Mouse (Mus musculus): ENCODE measurements around the gene Mkrn2.

DNA sequence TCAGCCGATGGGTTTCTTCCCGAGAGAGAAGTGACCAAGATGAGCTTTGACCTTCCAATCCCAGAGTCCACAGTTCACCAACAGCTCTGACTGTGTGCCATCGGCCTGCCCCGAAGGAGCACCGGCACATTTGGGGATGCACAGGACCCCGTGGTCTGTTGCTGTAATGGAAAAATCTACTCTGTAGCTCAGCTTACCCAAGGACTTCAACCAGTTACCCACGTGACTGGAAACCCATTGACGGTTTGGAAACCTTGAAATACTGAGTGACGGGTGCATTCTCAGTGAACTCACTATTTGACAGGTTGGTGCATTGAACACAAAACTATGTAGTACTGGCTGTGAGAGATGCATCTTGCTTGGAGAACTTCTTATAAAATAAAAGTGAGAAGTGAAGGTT is 23.8 kb upstream of the Mkrn2 start:
- TF ChIP-seq POLR2A (IDR thresholded peaks at IDR 0.05; ENCODE audit: insufficient read length, low read depth) (no peak), MAX (IDR thresholded peaks at IDR 0.05; ENCODE audit: low read depth) (no peak), E2F4 (IDR thresholded peaks at IDR 0.05; ENCODE audit: insufficient read depth) (no peak), MYOG (IDR thresholded peaks at IDR 0.05; ENCODE audit: control insufficient read depth in 1 of 3, insufficient read depth in 1 of 3, insufficient read length in 2 of 3, low read depth in 2 of 3) (no peak)
